Mouse (Mus musculus) lung, adult 2 months (tissue): Measurements from ENCODE around the gene Rnf26.

Experiments used
- CTCF ChIP-seq: fragments of 200-500 bp; IDR thresholded peaks from 2 replicates; pipeline ENCODE4 v1.5.1; 2011; ENCODE audit warnings: mild to moderate bottlenecking, low read length, control low read depth; ENCODE audit not compliant: insufficient read depth
- POLR2A ChIP-seq: fragments of 200-500 bp; IDR thresholded peaks from 2 replicates; pipeline ENCODE4 v1.6.1; 2011; ENCODE audit warnings: low read depth, mild to moderate bottlenecking, control low read depth, low read length, borderline replicate concordance; ENCODE audit errors: extremely low read depth

DNA sequence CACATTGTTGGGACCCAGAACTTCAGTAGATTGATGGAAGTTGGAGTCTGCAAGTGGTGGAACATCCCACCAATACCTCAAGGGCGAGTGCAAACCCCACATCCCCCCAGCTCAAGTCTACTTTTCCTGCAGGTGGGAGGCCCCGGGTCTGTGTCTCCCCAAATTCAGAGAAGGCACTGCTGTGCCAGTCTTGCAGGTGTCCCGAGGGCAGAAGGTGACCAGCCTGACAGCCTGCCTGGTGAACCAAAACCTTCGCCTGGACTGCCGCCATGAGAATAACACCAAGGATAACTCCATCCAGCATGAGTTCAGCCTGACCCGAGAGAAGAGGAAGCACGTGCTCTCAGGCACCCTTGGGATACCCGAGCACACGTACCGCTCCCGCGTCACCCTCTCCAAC lies 66.9 kb downstream of the Rnf26 start:
- TF ChIP-seq CTCF, result no peak
- no peak for TF ChIP-seq POLR2A
